Mouse (Mus musculus): Measurements from ENCODE around the gene Fam161b. TPM values are rescaled to one million over a fixed set of nuclear protein-coding genes. Genes with fewer than 3 reads are reported as not detected.

Gene Fam161b
- 4.2 and 5.5 TPM in 2 replicates for polyA plus RNA-seq (2015; fragmentation: Nextera tagmentation; extraction: Ambion mirVana)

GRCm38 (mm10) chr12:84361555-84362489, at the start of gene Fam161b, which contains the start of gene Coq6:
Gene Fam161b, minus strand, starts transcription at chr12:84361833.
Gene Coq6, plus strand, starts transcription at chr12:84361657.
- Histone ChIP-seq H3K27me3 (no peaks in the 10 kb centered on the region), H3K36me3 (peaks cover 7% of the 10 kb centered on the region), H3K27ac (peak within 1 kb of the TSS; percentile 48; the same call in 1 of the 2 replicates), H3K9me3 (no peaks in the 10 kb centered on the region), H3K9ac (peak within 1 kb of the TSS; percentile 91), H3K4me1 (peaks cover 17% of the 10 kb centered on the region), H3K4me3 (peak within 1 kb of the TSS; percentile 99), H3K4me2 (peak within 1 kb of the TSS; percentile 81)
- under 1% methylated on average over 51 of the region's 51 CpGs for WGBS
- peak; percentile 98 for ATAC-seq (ENCODE audit: insufficient number of reproducible peaks, insufficient read depth, low FRiP score, low TSS enrichment, low read depth)

DNA sequence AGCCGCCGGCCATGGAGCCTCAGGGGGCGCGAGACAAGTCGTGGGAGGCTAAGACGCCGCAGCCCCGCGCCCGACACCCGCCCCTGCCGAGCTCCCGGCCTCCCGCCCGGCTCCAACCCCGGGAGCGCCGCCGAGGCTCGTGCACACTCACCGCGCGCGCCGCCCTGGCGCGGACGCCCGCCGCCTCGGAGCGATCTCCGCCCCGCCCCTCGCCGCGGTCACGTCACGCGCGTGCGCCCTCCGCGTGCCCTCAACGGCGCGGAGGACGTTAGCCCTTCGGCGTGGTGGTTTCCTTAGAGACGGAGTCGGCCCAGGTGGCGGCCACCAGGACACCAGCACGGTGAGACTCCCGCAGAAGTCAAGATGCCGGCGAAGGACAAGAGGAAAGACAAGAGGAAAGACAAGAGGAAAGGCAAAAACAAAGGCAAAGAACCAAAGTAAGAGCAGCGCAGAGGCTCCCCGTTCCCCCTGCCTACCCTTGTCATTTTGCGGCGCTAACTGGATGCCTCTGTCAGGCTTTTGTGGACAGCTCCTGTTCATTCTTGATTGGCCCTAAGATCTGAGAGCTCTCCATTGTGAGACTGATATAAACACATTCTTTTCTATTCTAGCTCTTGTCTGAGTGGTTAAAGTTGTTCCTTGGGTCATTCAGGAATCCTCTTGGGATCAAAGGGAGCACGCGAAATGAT, 47.3 kb upstream of the Fam161b start, which contains the start of the genes Entpd5 and Bbof1:
Gene Entpd5, minus strand, starts transcription at position 211 of the 689 bp plus-strand sequence.
Gene Bbof1, plus strand, starts transcription at position 253 of the 689 bp plus-strand sequence.
- 1% methylated on average over 63 of the region's 63 CpGs for WGBS
- Histone ChIP-seq H3K4me1 (peaks cover 11% of the 10 kb centered on the region), H3K4me2 (peak within 1 kb of the TSS; percentile 92), H3K36me3 (no peaks in the 10 kb centered on the region), H3K27ac (peak within 1 kb of the TSS; percentile 85), H3K9me3 (no peaks in the 10 kb centered on the region), H3K27me3 (no peaks in the 10 kb centered on the region), H3K9ac (peak within 1 kb of the TSS; percentile 80), H3K4me3 (peak within 1 kb of the TSS; percentile 77)
- peak; percentile 90 for ATAC-seq (ENCODE audit: insufficient number of reproducible peaks, insufficient read depth, low FRiP score, low TSS enrichment, low read depth)

GRCm38 (mm10) chr12:84407874-84408818, 46.5 kb upstream of the Fam161b start:
- ATAC-seq (ENCODE audit: insufficient number of reproducible peaks, insufficient read depth, low FRiP score, low TSS enrichment, low read depth) = peak; percentile 53
- Histone ChIP-seq H3K4me2 (peak overlapping the region; percentile 92), H3K9me3 (no peaks in the 10 kb centered on the region), H3K9ac (peak overlapping the region; percentile 80), H3K4me3 (peak overlapping the region; percentile 77), H3K4me1 (peaks cover 11% of the 10 kb centered on the region), H3K27me3 (no peaks in the 10 kb centered on the region), H3K36me3 (no peaks in the 10 kb centered on the region), H3K27ac (peak overlapping the region; percentile 85)
- 1% methylated on average over 49 of the region's 52 CpGs for WGBS

- WGBS = 61% methylated on average over 4 of the region's 4 CpGs
- Histone ChIP-seq H3K27ac (no peak overlapping the region), H3K4me2 (no peak overlapping the region), H3K4me3 (no peak overlapping the region), H3K36me3 (no peaks in the 10 kb centered on the region), H3K9ac (no peak overlapping the region), H3K4me1 (peaks cover 11% of the 10 kb centered on the region), H3K9me3 (no peaks in the 10 kb centered on the region), H3K27me3 (no peaks in the 10 kb centered on the region)
- ATAC-seq (ENCODE audit: insufficient number of reproducible peaks, insufficient read depth, low FRiP score, low TSS enrichment, low read depth) = no peak
These were observed 45.6 kb upstream of the Fam161b start for GRCm38 (mm10) chr12:84407259-84407658.

GRCm38 (mm10) chr12:84404541-84404940, 42.9 kb upstream of the Fam161b start:
- WGBS = 92% methylated on average over 6 of the region's 6 CpGs
- Histone ChIP-seq H3K27me3 (no peaks in the 10 kb centered on the region), H3K36me3 (no peaks in the 10 kb centered on the region), H3K27ac (no peak overlapping the region), H3K4me3 (no peak overlapping the region), H3K4me2 (no peak overlapping the region), H3K9me3 (no peaks in the 10 kb centered on the region), H3K9ac (no peak overlapping the region), H3K4me1 (peaks cover 10% of the 10 kb centered on the region)
- ATAC-seq (ENCODE audit: insufficient number of reproducible peaks, insufficient read depth, low FRiP score, low TSS enrichment, low read depth) = no peak

DNA sequence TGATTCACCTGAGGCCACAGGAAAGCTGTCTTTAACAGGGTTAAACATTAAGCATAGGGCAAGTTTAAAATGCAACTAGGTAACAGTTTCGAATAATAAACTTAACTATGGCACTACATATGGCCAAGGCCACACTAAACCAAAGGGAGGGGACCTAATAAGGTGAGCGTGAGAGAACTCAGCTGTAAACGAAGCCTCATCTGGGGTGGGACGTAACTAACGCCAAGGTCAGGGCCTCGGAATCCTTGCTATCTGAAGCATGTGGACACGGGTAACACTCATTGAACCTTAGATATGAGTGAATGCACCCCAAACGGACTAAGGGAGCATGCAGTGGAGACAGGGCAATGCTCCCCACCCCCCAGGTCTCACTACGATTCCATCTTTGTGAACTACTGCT, 41.3 kb upstream of the Fam161b start:
- 78% methylated on average over 9 of the region's 9 CpGs for WGBS
- Histone ChIP-seq H3K9me3 (no peaks in the 10 kb centered on the region), H3K4me3 (no peak overlapping the region), H3K36me3 (no peaks in the 10 kb centered on the region), H3K4me1 (peaks cover 3% of the 10 kb centered on the region), H3K9ac (no peak overlapping the region), H3K4me2 (no peak overlapping the region), H3K27ac (no peak overlapping the region), H3K27me3 (no peaks in the 10 kb centered on the region)
- ATAC-seq (ENCODE audit: insufficient number of reproducible peaks, insufficient read depth, low FRiP score, low TSS enrichment, low read depth) = no peak

DNA sequence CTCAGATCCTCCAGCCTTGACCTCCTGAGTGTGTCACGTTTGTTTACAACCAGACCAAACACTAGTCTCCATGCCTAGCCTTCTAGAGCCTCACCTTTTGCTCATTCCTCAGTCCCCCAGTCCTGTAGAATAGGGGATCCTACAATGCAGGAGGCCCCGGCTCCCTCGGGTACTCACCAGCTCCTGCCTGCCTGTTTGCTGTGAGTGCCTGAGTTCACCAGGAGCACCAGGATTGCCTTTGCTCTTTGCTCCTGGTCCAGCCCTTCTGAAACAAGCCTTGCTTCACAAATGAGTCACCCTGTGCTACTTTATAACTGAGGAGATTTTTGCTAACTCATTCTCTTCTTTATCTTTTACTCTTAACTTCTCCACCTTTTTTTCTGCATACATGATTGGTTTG, 39.0 kb upstream of the Fam161b start:
- H3K4me1 ChIP-seq = no peaks in the 10 kb centered on the region
- no peaks in the 10 kb centered on the region for H3K36me3 ChIP-seq
- no peaks in the 10 kb centered on the region for H3K9me3 ChIP-seq
- H3K4me2 ChIP-seq = no peak overlapping the region
- no peak overlapping the region for H3K9ac ChIP-seq
- 76% methylated on average over 3 of the region's 3 CpGs for WGBS
- H3K27me3 ChIP-seq = no peaks in the 10 kb centered on the region
- no peak overlapping the region for H3K27ac ChIP-seq
- H3K4me3 ChIP-seq = no peak overlapping the region
- no peak for ATAC-seq (ENCODE audit: insufficient number of reproducible peaks, insufficient read depth, low FRiP score, low TSS enrichment, low read depth)

DNA sequence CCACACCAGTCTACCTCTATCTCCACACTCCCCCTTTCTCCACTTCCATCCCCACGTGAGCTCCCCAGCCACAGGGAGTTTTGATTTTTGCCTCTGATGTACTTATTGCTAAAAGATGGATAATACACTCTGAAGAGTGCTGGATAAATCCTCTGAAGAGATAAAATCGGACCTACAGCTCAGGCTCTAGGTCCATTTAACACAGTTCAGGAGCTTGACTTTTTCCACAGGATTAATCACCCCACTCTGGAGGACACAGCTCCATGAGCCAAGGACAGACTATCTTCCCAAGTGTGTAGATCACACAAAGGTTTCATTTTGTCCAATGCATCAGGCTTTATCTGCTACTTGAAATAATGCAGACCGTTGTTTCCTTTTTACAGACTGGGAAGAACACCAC, 38.4 kb upstream of the Fam161b start:
- no peak overlapping the region for H3K4me2 ChIP-seq
- 84% methylated on average over 3 of the region's 3 CpGs for WGBS
- H3K4me3 ChIP-seq = no peak overlapping the region
- H3K27me3 ChIP-seq = no peaks in the 10 kb centered on the region
- no peak for ATAC-seq (ENCODE audit: insufficient number of reproducible peaks, insufficient read depth, low FRiP score, low TSS enrichment, low read depth)
- H3K36me3 ChIP-seq = no peaks in the 10 kb centered on the region
- H3K9ac ChIP-seq = no peak overlapping the region
- H3K27ac ChIP-seq = no peak overlapping the region
- no peaks in the 10 kb centered on the region for H3K4me1 ChIP-seq
- H3K9me3 ChIP-seq = no peaks in the 10 kb centered on the region

GRCm38 (mm10) chr12:84399663-84400062, 38.0 kb upstream of the Fam161b start:
- no peaks in the 10 kb centered on the region for H3K9me3 ChIP-seq
- H3K27me3 ChIP-seq = no peaks in the 10 kb centered on the region
- no peak for ATAC-seq (ENCODE audit: insufficient number of reproducible peaks, insufficient read depth, low FRiP score, low TSS enrichment, low read depth)
- no peak overlapping the region for H3K27ac ChIP-seq
- H3K4me2 ChIP-seq = no peak overlapping the region
- WGBS = 74% methylated on average over 9 of the region's 9 CpGs
- no peaks in the 10 kb centered on the region for H3K36me3 ChIP-seq
- H3K9ac ChIP-seq = no peak overlapping the region
- H3K4me3 ChIP-seq = no peak overlapping the region
- no peaks in the 10 kb centered on the region for H3K4me1 ChIP-seq

DNA sequence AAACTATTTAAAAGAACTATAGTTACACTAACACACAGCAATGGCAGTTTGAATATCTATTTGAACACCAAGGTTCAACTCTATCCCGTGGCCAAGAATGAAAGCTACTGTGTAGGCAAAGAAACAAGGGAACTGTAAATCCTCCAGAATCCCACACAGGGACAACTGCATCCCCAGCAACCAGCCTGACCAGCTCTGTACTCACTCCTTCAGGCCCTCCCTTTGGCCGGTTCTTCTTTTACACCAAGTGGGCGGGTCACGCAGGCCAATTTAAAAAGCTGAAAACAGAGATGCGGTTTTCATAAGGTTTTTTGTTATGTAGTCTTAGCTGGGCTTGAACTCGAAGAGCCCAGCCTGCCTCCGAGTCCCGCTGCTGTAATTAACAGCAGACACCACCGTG, 37.5 kb upstream of the Fam161b start:
- Histone ChIP-seq H3K4me3 (no peak overlapping the region), H3K27me3 (no peaks in the 10 kb centered on the region), H3K36me3 (no peaks in the 10 kb centered on the region), H3K9me3 (no peaks in the 10 kb centered on the region), H3K4me1 (no peaks in the 10 kb centered on the region), H3K4me2 (no peak overlapping the region), H3K9ac (no peak overlapping the region), H3K27ac (no peak overlapping the region)
- no peak for ATAC-seq (ENCODE audit: insufficient number of reproducible peaks, insufficient read depth, low FRiP score, low TSS enrichment, low read depth)
- WGBS = 56% methylated on average over 9 of the region's 9 CpGs

- Histone ChIP-seq H3K9me3 (no peaks in the 10 kb centered on the region), H3K27me3 (no peaks in the 10 kb centered on the region), H3K4me2 (no peak overlapping the region), H3K4me3 (no peak overlapping the region), H3K36me3 (no peaks in the 10 kb centered on the region), H3K27ac (no peak overlapping the region), H3K9ac (no peak overlapping the region), H3K4me1 (no peaks in the 10 kb centered on the region)
- ATAC-seq (ENCODE audit: insufficient number of reproducible peaks, insufficient read depth, low FRiP score, low TSS enrichment, low read depth) = no peak
- 72% methylated on average over 5 of the region's 5 CpGs for WGBS
These were observed 37.0 kb upstream of the Fam161b start for GRCm38 (mm10) chr12:84398629-84399028.

All from embryonic facial prominence, embryonic 13.5 days (tissue).